In the genomic region with DNA sequence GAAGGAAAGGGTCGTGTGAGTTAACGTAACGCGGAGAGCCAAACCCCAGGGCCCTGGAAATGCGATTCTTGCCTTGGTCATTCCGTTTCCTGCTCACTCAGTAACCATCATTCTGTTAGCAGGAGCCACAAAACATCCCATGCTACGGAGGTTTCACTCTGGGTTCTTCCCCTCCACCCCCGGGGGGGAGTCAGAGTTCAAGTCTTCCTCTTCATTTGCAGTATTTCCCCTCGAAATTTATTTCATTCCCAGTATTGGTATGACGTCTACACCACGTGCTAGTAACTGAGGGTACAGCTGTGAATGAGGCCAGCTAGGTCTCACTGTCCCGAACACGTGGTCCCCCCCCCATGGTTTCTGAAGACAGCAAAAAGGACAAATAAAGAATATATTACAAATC, we compare ENCODE assay signal across 7 mouse cellular contexts. TPM values are rescaled to one million over a fixed set of nuclear protein-coding genes. Genes with fewer than 3 reads are reported as not detected.
DNase-seq lines count a peak whose midpoint lies in the region; ATAC-seq and TF ChIP-seq lines count a peak whose summit lies in the region.

No protein-coding gene starts in this region.

- no peak overlapping the region for H3K9ac ChIP-seq in stomach, embryonic 14.5 days (replicated peaks; ENCODE audit: low read depth, low read length)

- H3K27ac ChIP-seq in embryonic fibroblast, embryonic 13.5 days (ENCODE audit: insufficient read depth, low read length): no peak overlapping the region
- H3K27ac ChIP-seq in limb, embryonic 10.5 days: no peak overlapping the region
- H3K27ac ChIP-seq in stomach, embryonic 14.5 days (ENCODE audit: low read length): no peak overlapping the region

- peak overlapping the region; percentile 94 for H3K4me3 ChIP-seq in megakaryocyte, embryonic 14.5 days (replicated peaks)
- peak overlapping the region; percentile 97 for H3K4me3 ChIP-seq in embryonic fibroblast, embryonic 13.5 days (ENCODE audit: insufficient read depth, low read length)
- H3K4me3 ChIP-seq in limb, embryonic 10.5 days: peak overlapping the region; percentile 74
- peak overlapping the region; percentile 64; the same call in 1 of the 2 replicates for H3K4me3 ChIP-seq in stomach, embryonic 14.5 days (ENCODE audit: low read depth, low read length)

- WGBS in limb, embryonic 10.5 days: 79% methylated on average over 13 of the region's 13 CpGs
- 63% methylated on average over 13 of the region's 13 CpGs for WGBS in stomach, embryonic 14.5 days

- no peaks in the 10 kb centered on the region for H3K27me3 ChIP-seq in megakaryocyte, embryonic 14.5 days (replicated peaks)
- no peaks in the 10 kb centered on the region for H3K27me3 ChIP-seq in limb, embryonic 10.5 days (ENCODE audit: low read depth, poor library complexity, severe bottlenecking)
- no peaks in the 10 kb centered on the region for H3K27me3 ChIP-seq in stomach, embryonic 14.5 days (ENCODE audit: control insufficient read depth, insufficient read depth, low read length)

- H3K4me1 ChIP-seq in megakaryocyte, embryonic 14.5 days: peaks cover 62% of the 10 kb centered on the region
- H3K4me1 ChIP-seq in embryonic fibroblast, embryonic 13.5 days (ENCODE audit: control insufficient read depth, insufficient read depth, low read length): no peaks in the 10 kb centered on the region; the same call in none of the 2 replicates
- peaks cover 33% of the 10 kb centered on the region for H3K4me1 ChIP-seq in limb, embryonic 10.5 days
- peaks cover 6% of the 10 kb centered on the region; the same call in 1 of the 2 replicates for H3K4me1 ChIP-seq in stomach, embryonic 14.5 days (ENCODE audit: control insufficient read depth, insufficient read depth, low read length)

- no peak for TF ChIP-seq POLR2A in embryonic fibroblast, embryonic 13.5 days (IDR thresholded peaks at IDR 0.05; ENCODE audit: low read depth, low read length)

- intact Hi-C loops in left cerebral cortex, postnatal 25 days (cut with DNase I): loop anchor here (10.0 kb wide), 1 partner anchor 275 kb away; no protein-coding TSS in a partner anchor

- DNase-seq in limb, embryonic 10.5 days (ENCODE audit: low spot score): peak; percentile 28
- no peak for DNase-seq in left cerebral cortex, postnatal 25 days (ENCODE audit: low spot score in 2 of 2)
- DNase-seq in layer of hippocampus, postnatal 25 days (ENCODE audit: extremely low spot score in 1 of 2, low spot score in 1 of 2): no peak

- TF ChIP-seq CTCF in embryonic fibroblast, embryonic 13.5 days (IDR thresholded peaks at IDR 0.05; ENCODE audit: borderline replicate concordance, insufficient read depth, low read length): no peak

- H3K9me3 ChIP-seq in megakaryocyte, embryonic 14.5 days: no peaks in the 10 kb centered on the region
- no peaks in the 10 kb centered on the region for H3K9me3 ChIP-seq in limb, embryonic 10.5 days (replicated peaks)
- H3K9me3 ChIP-seq in stomach, embryonic 14.5 days (ENCODE audit: control insufficient read depth, low read depth, low read length): no peaks in the 10 kb centered on the region

- peaks cover 52% of the 10 kb centered on the region for H3K36me3 ChIP-seq in megakaryocyte, embryonic 14.5 days (replicated peaks; ENCODE audit: low read length)
- peaks cover 42% of the 10 kb centered on the region for H3K36me3 ChIP-seq in limb, embryonic 10.5 days
- H3K36me3 ChIP-seq in stomach, embryonic 14.5 days (ENCODE audit: control insufficient read depth, insufficient read depth, low read length): peaks cover 27% of the 10 kb centered on the region

- H3K4me2 ChIP-seq in stomach, embryonic 14.5 days (replicated peaks; ENCODE audit: low read depth, low read length): peak overlapping the region; percentile 96

- no peak for ATAC-seq in megakaryocyte, adult 5-6 weeks (ENCODE audit: poor library complexity, severe bottlenecking)
- no peak for ATAC-seq in stomach, embryonic 14.5 days (ENCODE audit: insufficient number of reproducible peaks, insufficient read depth, low FRiP score, low read depth)

RNA-seq across cellular contexts. Expression of a gene that starts 1.6 kb away (rescaled TPM):
- polyA plus RNA-seq in megakaryocyte, embryonic 14.5 days (2012; ENCODE audit: insufficient read depth, low replicate concordance): 439 and 1,079 TPM in 2 replicates
- 45.2 and 62.1 TPM in 2 replicates for total RNA-seq in megakaryocyte, adult 5-6 weeks (2015)
- total RNA-seq in megakaryocyte, adult 5-6 weeks (2017): 40.5 and 48.4 TPM in 2 replicates
- 31.3 and 46.4 TPM in 2 replicates for polyA plus RNA-seq in embryonic fibroblast, embryonic 13.5 days (2011; ENCODE audit: insufficient read length, low read depth, missing spikeins)
- polyA plus RNA-seq in limb, embryonic 10.5 days (2016; fragmentation: Nextera tagmentation; extraction: Ambion mirVana): 74.8 and 75.6 TPM in 2 replicates
- 130 and 144 TPM in 2 replicates for polyA plus RNA-seq in stomach, embryonic 14.5 days (2014; fragmentation: Nextera tagmentation; extraction: Ambion mirVana)
- 10 to 100 TPM; 56.9 to 66.7 TPM for total RNA-seq in left cerebral cortex, postnatal 25 days (2021)
- 10 to 100 TPM; 80.0 to 81.9 TPM for total RNA-seq in layer of hippocampus, postnatal 25 days (2021)

RNA-seq across cellular contexts. Expression of a gene that starts 5.5 kb away (rescaled TPM):
- 3.5 and 6.7 TPM in 2 replicates for polyA plus RNA-seq in megakaryocyte, embryonic 14.5 days (2012; ENCODE audit: insufficient read depth, low replicate concordance)
- 17.5 and 18.6 TPM in 2 replicates for total RNA-seq in megakaryocyte, adult 5-6 weeks (2015)
- 27.1 and 30.5 TPM in 2 replicates for total RNA-seq in megakaryocyte, adult 5-6 weeks (2017)
- polyA plus RNA-seq in embryonic fibroblast, embryonic 13.5 days (2011; ENCODE audit: insufficient read length, low read depth, missing spikeins): 0.28 and 0.72 TPM in 2 replicates
- polyA plus RNA-seq in limb, embryonic 10.5 days (2016; fragmentation: Nextera tagmentation; extraction: Ambion mirVana): 0.65 and 0.68 TPM in 2 replicates
- polyA plus RNA-seq in stomach, embryonic 14.5 days (2014; fragmentation: Nextera tagmentation; extraction: Ambion mirVana): 2.1 and 2.8 TPM in 2 replicates
- 10 to 100 TPM in 1 of 2 experiments, 1 to 10 TPM in 1; 7.8 to 10.6 TPM for total RNA-seq in left cerebral cortex, postnatal 25 days (2021)
- 10 to 100 TPM; 11.6 to 12.4 TPM for total RNA-seq in layer of hippocampus, postnatal 25 days (2021)

RNA-seq across cellular contexts. Expression of a gene that starts 17.8 kb away (rescaled TPM):
- 1.5 and 5.6 TPM in 2 replicates for polyA plus RNA-seq in megakaryocyte, embryonic 14.5 days (2012; ENCODE audit: insufficient read depth, low replicate concordance)
- total RNA-seq in megakaryocyte, adult 5-6 weeks (2015): 0.45 and 1.0 TPM in 2 replicates
- 1.1 and 1.3 TPM in 2 replicates for total RNA-seq in megakaryocyte, adult 5-6 weeks (2017)
- polyA plus RNA-seq in embryonic fibroblast, embryonic 13.5 days (2011; ENCODE audit: insufficient read length, low read depth, missing spikeins): 0.63 and 1.4 TPM in 2 replicates
- polyA plus RNA-seq in limb, embryonic 10.5 days (2016; fragmentation: Nextera tagmentation; extraction: Ambion mirVana): 1.3 and 1.4 TPM in 2 replicates
- 1.7 and 2.5 TPM in 2 replicates for polyA plus RNA-seq in stomach, embryonic 14.5 days (2014; fragmentation: Nextera tagmentation; extraction: Ambion mirVana)
- total RNA-seq in left cerebral cortex, postnatal 25 days (2021): 1 to 10 TPM; 1.9 to 2.8 TPM
- 1 to 10 TPM; 2.0 to 3.0 TPM for total RNA-seq in layer of hippocampus, postnatal 25 days (2021)

RNA-seq across cellular contexts. Expression of a gene that starts 18.4 kb away (rescaled TPM):
- 145 and 321 TPM in 2 replicates for polyA plus RNA-seq in megakaryocyte, embryonic 14.5 days (2012; ENCODE audit: insufficient read depth, low replicate concordance)
- total RNA-seq in megakaryocyte, adult 5-6 weeks (2015): 70.9 and 71.0 TPM in 2 replicates
- total RNA-seq in megakaryocyte, adult 5-6 weeks (2017): 35.1 and 42.6 TPM in 2 replicates
- 68.5 and 85.3 TPM in 2 replicates for polyA plus RNA-seq in embryonic fibroblast, embryonic 13.5 days (2011; ENCODE audit: insufficient read length, low read depth, missing spikeins)
- polyA plus RNA-seq in limb, embryonic 10.5 days (2016; fragmentation: Nextera tagmentation; extraction: Ambion mirVana): 164 and 168 TPM in 2 replicates
- polyA plus RNA-seq in stomach, embryonic 14.5 days (2014; fragmentation: Nextera tagmentation; extraction: Ambion mirVana): 103 and 109 TPM in 2 replicates
- 100 to 1,000 TPM; 124 to 125 TPM for total RNA-seq in left cerebral cortex, postnatal 25 days (2021)
- total RNA-seq in layer of hippocampus, postnatal 25 days (2021): 100 to 1,000 TPM; 138 to 141 TPM

RNA-seq across cellular contexts. Expression of a gene that starts 25.6 kb away (rescaled TPM):
- polyA plus RNA-seq in megakaryocyte, embryonic 14.5 days (2012; ENCODE audit: insufficient read depth, low replicate concordance): not detected in 2 replicates
- 0.21 and 0.51 TPM in 2 replicates for total RNA-seq in megakaryocyte, adult 5-6 weeks (2015)
- 0.26 and 0.49 TPM in 2 replicates for total RNA-seq in megakaryocyte, adult 5-6 weeks (2017)
- not detected in 2 replicates for polyA plus RNA-seq in embryonic fibroblast, embryonic 13.5 days (2011; ENCODE audit: insufficient read length, low read depth, missing spikeins)
- not detected in 2 replicates for polyA plus RNA-seq in limb, embryonic 10.5 days (2016; fragmentation: Nextera tagmentation; extraction: Ambion mirVana)
- polyA plus RNA-seq in stomach, embryonic 14.5 days (2014; fragmentation: Nextera tagmentation; extraction: Ambion mirVana): 1.9 and 2.3 TPM in 2 replicates
- total RNA-seq in left cerebral cortex, postnatal 25 days (2021): 1 to 10 TPM; 4.4 to 5.0 TPM
- 10 to 100 TPM in 1 of 2 experiments, 1 to 10 TPM in 1; 5.2 to 10.5 TPM for total RNA-seq in layer of hippocampus, postnatal 25 days (2021)
